Comparison of ENCODE assay signal across 23 mouse cellular contexts in genomic region chr1:179324271-179324670, GRCm38 (mm10).
DNase-seq lines count a peak whose midpoint lies in the region; ATAC-seq lines count a peak whose summit lies in the region.
"Had no signal": no experiment of that assay in that cellular context is flagged by ENCODE, and none has a peak within 500 bp of the region (broad histone marks: within the 10 kb centered on the region; RNA-seq: fewer than 3 reads in every experiment).

No protein-coding gene starts in this region.

- H3K9ac ChIP-seq in kidney, embryonic 14.5 days (ENCODE audit: low read depth, low read length): no peak overlapping the region
- no peak overlapping the region for H3K9ac ChIP-seq in forebrain, embryonic 11.5 days (ENCODE audit: low read length)
- H3K9ac ChIP-seq: embryonic facial prominence, embryonic 15.5 days; hindbrain, embryonic 13.5 days; limb, embryonic 12.5 days; liver, embryonic 13.5 days; lung, embryonic 15.5 days had no signal

- H3K4me1 ChIP-seq in kidney, embryonic 14.5 days (ENCODE audit: control insufficient read depth, insufficient read depth, low read length): no peaks in the 10 kb centered on the region
- H3K4me1 ChIP-seq in forebrain, embryonic 11.5 days (replicated peaks; ENCODE audit: control insufficient read depth, insufficient read depth, low read length): no peaks in the 10 kb centered on the region
- H3K4me1 ChIP-seq: embryonic facial prominence, embryonic 15.5 days; limb, embryonic 12.5 days; liver, embryonic 13.5 days; lung, embryonic 15.5 days had no signal

- DNase-seq in kidney, adult 11 months: no peak
- DNase-seq in urinary bladder, postnatal 36 days (ENCODE audit: low spot score in 2 of 2): peak; percentile 7 to 22
- no peak for DNase-seq in urinary bladder, adult 2 months (ENCODE audit: low spot score)
- peak; percentile 28 for DNase-seq in adrenal gland, adult 8-10 months
- DNase-seq in forebrain, embryonic 11.5 days (ENCODE audit: low spot score): no peak
- no peak for DNase-seq in right cerebral cortex, adult 2 months (ENCODE audit: low spot score in 2 of 2)
- DNase-seq: cerebellum, adult 11-12 months; cerebellum, postnatal 36 days; gastrocnemius, adult 2 months; heart, postnatal 10 days; liver, embryonic 13.5 days; lung, postnatal 4 days; retina, postnatal 1 day; right cerebral cortex, postnatal 4 days had no signal

- H3K9me3 ChIP-seq in kidney, embryonic 14.5 days (ENCODE audit: control insufficient read depth, low read length): no peaks in the 10 kb centered on the region
- H3K9me3 ChIP-seq in forebrain, embryonic 11.5 days (ENCODE audit: control insufficient read depth, low read length): no peaks in the 10 kb centered on the region
- H3K9me3 ChIP-seq: embryonic facial prominence, embryonic 15.5 days; G1E; hindbrain, embryonic 13.5 days; limb, embryonic 12.5 days; liver, embryonic 13.5 days; lung, embryonic 15.5 days; midbrain, embryonic 10.5 days had no signal

- H3K36me3 ChIP-seq in kidney, embryonic 14.5 days (ENCODE audit: control insufficient read depth, insufficient read depth, low read length): no peaks in the 10 kb centered on the region
- H3K36me3 ChIP-seq in forebrain, embryonic 11.5 days (ENCODE audit: control insufficient read depth, insufficient read depth, low read length): no peaks in the 10 kb centered on the region
- H3K36me3 ChIP-seq: embryonic facial prominence, embryonic 15.5 days; G1E; hindbrain, embryonic 13.5 days; limb, embryonic 12.5 days; liver, embryonic 13.5 days; lung, embryonic 15.5 days; midbrain, embryonic 10.5 days had no signal

- no peak overlapping the region for H3K4me2 ChIP-seq in kidney, embryonic 14.5 days (replicated peaks; ENCODE audit: low read depth, low read length)
- H3K4me2 ChIP-seq in forebrain, embryonic 11.5 days (ENCODE audit: low read depth, low read length, severe bottlenecking): no peak overlapping the region
- H3K4me2 ChIP-seq: embryonic facial prominence, embryonic 15.5 days; heart, embryonic 11.5 days; hindbrain, embryonic 13.5 days; limb, embryonic 12.5 days; liver, embryonic 13.5 days; lung, embryonic 15.5 days had no signal

- H3K4me3 ChIP-seq in kidney, embryonic 14.5 days (ENCODE audit: low read length): no peak overlapping the region
- H3K4me3 ChIP-seq in forebrain, embryonic 11.5 days (ENCODE audit: low read depth, low read length): no peak overlapping the region
- H3K4me3 ChIP-seq: embryonic facial prominence, embryonic 15.5 days; gastrocnemius, adult 2 months; hindbrain, embryonic 13.5 days; limb, embryonic 12.5 days; liver, embryonic 13.5 days; lung, embryonic 15.5 days; midbrain, embryonic 10.5 days had no signal

- peak; percentile 66; the same call in 1 of the 2 replicates for ATAC-seq in kidney, embryonic 14.5 days (ENCODE audit: low FRiP score, low TSS enrichment)
- no peak for ATAC-seq in forebrain, embryonic 11.5 days (replicated peaks; ENCODE audit: low FRiP score)
- ATAC-seq: CD4-positive, CD25-positive, alpha-beta regulatory T cell, adult 4 months had no signal

- WGBS in kidney, embryonic 14.5 days: 38% methylated on average over 6 of the region's 6 CpGs
- 88% methylated on average over 6 of the region's 6 CpGs for WGBS in forebrain, embryonic 11.5 days

- no peak overlapping the region for H3K27ac ChIP-seq in kidney, embryonic 14.5 days (ENCODE audit: low read depth, low read length)
- no peak overlapping the region for H3K27ac ChIP-seq in forebrain, embryonic 11.5 days (ENCODE audit: low read depth, low read length)
- H3K27ac ChIP-seq: embryonic facial prominence, embryonic 15.5 days; gastrocnemius, adult 2 months; hindbrain, embryonic 13.5 days; limb, embryonic 12.5 days; liver, embryonic 13.5 days; lung, embryonic 15.5 days; midbrain, embryonic 10.5 days had no signal

- no peaks in the 10 kb centered on the region for H3K27me3 ChIP-seq in kidney, embryonic 14.5 days (ENCODE audit: control insufficient read depth, insufficient read depth, low read length)
- no peaks in the 10 kb centered on the region for H3K27me3 ChIP-seq in forebrain, embryonic 11.5 days (ENCODE audit: control insufficient read depth, insufficient read depth, low read length)
- H3K27me3 ChIP-seq: embryonic facial prominence, embryonic 15.5 days; hindbrain, embryonic 13.5 days; limb, embryonic 12.5 days; liver, embryonic 13.5 days; lung, embryonic 15.5 days had no signal

Comparison
In these comparisons a context has a peak if more than half of its experiments do, and no peak if none do; other contexts are left out.
1. DNase-seq: peak in urinary bladder, postnatal 36 days (2 of 2) and adrenal gland, adult 8-10 months (single experiment); none in kidney, adult 11 months (single experiment), urinary bladder, adult 2 months (single experiment), forebrain, embryonic 11.5 days (single experiment) and right cerebral cortex, adult 2 months (0 of 2).